Mouse (Mus musculus): ENCODE results near the gene Hist3h2a. TPM values are rescaled to one million over a fixed set of nuclear protein-coding genes. Genes with fewer than 3 reads are reported as not detected.

Gene Hist3h2a
- polyA plus RNA-seq, 1 experiment from 2014 or later, result 28.3 TPM

GRCm38 (mm10) chr11:58977607-58978026 lies 23.1 kb downstream of the Hist3h2a start:
- peaks cover 30% of the 10 kb centered on the region for H3K4me1 ChIP-seq (replicated peaks)
- no peaks in the 10 kb centered on the region for H3K27me3 ChIP-seq (replicated peaks)
- H3K4me2 ChIP-seq (replicated peaks), result peak overlapping the region; percentile 96
- H3K27ac ChIP-seq, result peak overlapping the region; percentile 54
- no peaks in the 10 kb centered on the region for H3K9me3 ChIP-seq
- peak overlapping the region; percentile 93 for H3K4me3 ChIP-seq (replicated peaks)
- H3K36me3 ChIP-seq, result peaks cover 8% of the 10 kb centered on the region
- WGBS, result 0% methylated on average over 21 of the region's 21 CpGs
- H3K9ac ChIP-seq, result peak overlapping the region; percentile 84
- peak; percentile 29 for ATAC-seq

DNA sequence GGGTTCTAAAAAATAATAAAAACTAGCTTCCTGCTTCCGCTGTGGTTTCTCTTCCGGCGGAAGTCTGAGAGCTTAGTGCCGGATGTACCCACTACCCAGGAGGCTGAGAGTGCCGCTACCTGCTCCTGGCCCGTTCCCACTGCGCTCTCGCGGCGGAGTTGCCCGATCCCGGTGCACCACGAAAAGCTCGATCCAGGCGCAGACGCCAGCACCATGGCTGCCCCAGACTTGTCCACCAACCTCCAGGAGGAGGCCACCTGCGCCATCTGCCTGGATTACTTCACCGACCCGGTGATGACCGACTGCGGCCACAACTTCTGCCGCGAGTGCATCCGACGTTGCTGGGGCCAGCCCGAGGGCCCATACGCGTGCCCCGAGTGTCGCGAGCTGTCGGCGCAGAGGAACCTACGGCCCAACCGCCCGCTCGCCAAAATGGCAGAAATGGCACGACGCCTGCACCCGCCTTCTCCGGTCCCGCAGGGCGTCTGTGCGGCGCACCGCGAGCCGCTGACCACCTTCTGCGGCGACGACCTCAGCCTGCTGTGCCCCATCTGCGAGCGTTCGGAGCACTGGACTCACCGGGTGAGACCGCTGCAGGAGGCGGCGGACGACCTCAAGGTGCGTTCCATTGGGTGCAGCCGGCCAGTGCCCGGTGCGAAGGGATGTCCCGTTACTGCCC lies 23.7 kb downstream of the Hist3h2a start, which contains the start of gene Trim11:
Gene Trim11, plus strand, starts transcription at position 67 of the 679 bp plus-strand sequence.
- peak; percentile 80 for ATAC-seq
- under 1% methylated on average over 64 of the region's 64 CpGs for WGBS
- Histone ChIP-seq H3K27ac (peak within 1 kb of the TSS; percentile 54), H3K36me3 (peaks cover 12% of the 10 kb centered on the region), H3K4me1 (replicated peaks) (peaks cover 30% of the 10 kb centered on the region), H3K27me3 (replicated peaks) (no peaks in the 10 kb centered on the region), H3K4me3 (replicated peaks) (peak within 1 kb of the TSS; percentile 93), H3K4me2 (replicated peaks) (peak within 1 kb of the TSS; percentile 96), H3K9ac (peak within 1 kb of the TSS; percentile 84), H3K9me3 (no peaks in the 10 kb centered on the region)

DNA sequence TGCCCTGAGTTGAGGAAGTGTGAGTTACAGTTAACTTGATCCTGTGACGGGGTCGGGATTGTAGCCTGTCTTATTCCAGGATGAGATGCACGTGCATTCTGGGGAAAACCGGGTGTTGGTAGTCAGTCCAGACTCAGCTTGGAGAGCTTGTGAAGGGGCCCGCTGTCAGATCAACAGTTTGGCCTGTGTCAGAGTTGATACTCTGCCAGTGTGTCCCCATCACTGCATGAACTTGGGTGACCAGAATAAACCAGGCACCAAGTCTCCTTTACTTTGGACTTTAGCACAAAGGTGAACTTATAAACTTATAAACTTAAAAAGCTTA lies 24.2 kb downstream of the Hist3h2a start:
- peaks cover 12% of the 10 kb centered on the region for H3K36me3 ChIP-seq
- peak overlapping the region; percentile 84 for H3K9ac ChIP-seq
- no peak for ATAC-seq
- peak overlapping the region; percentile 96 for H3K4me2 ChIP-seq (replicated peaks)
- H3K27ac ChIP-seq, result 0 out of 2 replicates have a peak overlapping the region, but pooled peaks have one; percentile 54
- 3% methylated on average over 5 of the region's 5 CpGs for WGBS
- H3K4me3 ChIP-seq (replicated peaks), result peak overlapping the region; percentile 93
- no peaks in the 10 kb centered on the region for H3K9me3 ChIP-seq
- H3K4me1 ChIP-seq (replicated peaks), result peaks cover 30% of the 10 kb centered on the region
- H3K27me3 ChIP-seq (replicated peaks), result no peaks in the 10 kb centered on the region

GRCm38 (mm10) chr11:58979183-58979582 lies 24.7 kb downstream of the Hist3h2a start:
- peaks cover 12% of the 10 kb centered on the region for H3K36me3 ChIP-seq
- peak overlapping the region; percentile 84 for H3K9ac ChIP-seq
- peak overlapping the region; percentile 96 for H3K4me2 ChIP-seq (replicated peaks)
- no peak for ATAC-seq
- peak overlapping the region; percentile 93 for H3K4me3 ChIP-seq (replicated peaks)
- H3K9me3 ChIP-seq, result no peaks in the 10 kb centered on the region
- 58% methylated on average over 3 of the region's 3 CpGs for WGBS
- no peak overlapping the region for H3K27ac ChIP-seq
- peaks cover 30% of the 10 kb centered on the region for H3K4me1 ChIP-seq (replicated peaks)
- no peaks in the 10 kb centered on the region for H3K27me3 ChIP-seq (replicated peaks)

- Histone ChIP-seq H3K27me3 (replicated peaks) (no peaks in the 10 kb centered on the region), H3K9me3 (no peaks in the 10 kb centered on the region), H3K4me1 (replicated peaks) (peaks cover 30% of the 10 kb centered on the region), H3K4me3 (replicated peaks) (peak overlapping the region; percentile 93), H3K4me2 (replicated peaks) (peak overlapping the region; percentile 96), H3K9ac (peak overlapping the region; percentile 84), H3K27ac (no peak overlapping the region), H3K36me3 (peaks cover 16% of the 10 kb centered on the region)
- 68% methylated on average over 7 of the region's 7 CpGs for WGBS
- no peak for ATAC-seq
Measured at GRCm38 (mm10) chr11:58979661-58980060, 25.2 kb downstream of the Hist3h2a start.

DNA sequence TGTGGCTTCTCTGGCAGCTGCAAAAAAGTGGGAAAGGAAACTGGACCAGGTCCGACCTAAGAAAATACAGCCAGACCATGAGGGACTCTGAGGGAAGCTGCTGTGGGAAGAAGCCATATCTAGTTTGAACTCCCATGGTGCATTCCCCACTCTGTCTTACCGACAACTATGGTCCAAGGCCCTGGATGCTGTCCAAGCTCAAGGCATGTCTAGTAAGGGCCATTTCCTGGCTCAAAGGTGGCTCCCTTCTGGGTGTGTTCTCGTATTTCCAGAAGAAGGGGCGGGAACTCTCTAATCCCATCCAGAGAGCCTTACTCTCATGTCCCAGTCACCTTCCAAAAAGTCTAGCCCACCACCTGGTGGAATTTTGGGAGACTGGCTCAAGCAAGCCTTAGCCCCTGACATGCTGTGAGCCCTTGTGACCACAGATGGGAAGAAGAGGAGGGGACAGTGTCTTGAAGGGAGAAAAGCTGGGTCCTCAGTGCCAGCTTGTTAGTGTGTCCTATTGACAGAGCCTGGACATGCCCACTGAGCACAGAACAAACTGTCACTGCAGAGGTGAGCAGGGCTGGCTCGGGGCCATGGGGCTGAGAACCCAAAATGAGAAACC lies 26.0 kb downstream of the Hist3h2a start:
- no peak for ATAC-seq
- 65% methylated on average over 5 of the region's 5 CpGs for WGBS
- H3K27ac ChIP-seq, result no peak overlapping the region
- H3K4me3 ChIP-seq (replicated peaks), result no peak overlapping the region
- peaks cover 16% of the 10 kb centered on the region for H3K36me3 ChIP-seq
- no peaks in the 10 kb centered on the region for H3K27me3 ChIP-seq (replicated peaks)
- H3K4me2 ChIP-seq (replicated peaks), result peak overlapping the region; percentile 96
- H3K9me3 ChIP-seq, result no peaks in the 10 kb centered on the region
- peak overlapping the region; percentile 28; the same call in 1 of the 2 replicates for H3K9ac ChIP-seq
- H3K4me1 ChIP-seq (replicated peaks), result peaks cover 30% of the 10 kb centered on the region

GRCm38 (mm10) chr11:58981541-58982447 lies 27.3 kb downstream of the Hist3h2a start:
- no peak overlapping the region; the same call in 1 of the 2 replicates for H3K9ac ChIP-seq
- H3K36me3 ChIP-seq, result peaks cover 23% of the 10 kb centered on the region

DNA sequence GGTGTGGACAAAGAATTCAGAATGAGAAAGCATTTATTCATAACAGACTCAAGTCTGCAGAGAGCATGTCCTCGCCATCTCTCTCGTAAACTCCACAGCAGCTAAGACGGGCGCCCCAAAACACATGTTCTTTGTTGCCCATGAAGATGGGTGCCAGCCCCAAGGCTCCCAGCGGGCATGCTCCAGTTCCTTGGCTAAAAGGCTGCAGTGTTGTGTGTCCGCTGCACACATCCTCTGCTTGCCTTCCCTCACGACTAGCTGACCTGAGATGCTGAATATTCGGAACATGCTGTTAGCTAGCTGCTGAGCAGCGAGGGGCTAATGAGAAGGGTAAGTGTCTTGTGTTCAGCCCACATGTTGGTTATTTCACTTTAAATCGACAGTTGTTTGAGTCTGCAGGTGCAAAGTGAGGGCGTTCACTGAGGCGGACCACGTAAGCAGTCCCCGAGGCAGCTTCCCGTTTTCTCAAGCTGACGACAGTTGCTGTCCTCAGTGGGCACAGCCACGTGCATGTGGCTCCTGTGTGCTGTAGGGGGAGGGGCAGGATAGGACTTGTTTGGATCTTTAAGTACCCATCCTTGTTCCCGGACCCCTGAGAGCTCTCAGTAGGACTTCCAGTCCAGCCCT lies 28.1 kb downstream of the Hist3h2a start:
- H3K4me1 ChIP-seq (replicated peaks), result peaks cover 27% of the 10 kb centered on the region
- peaks cover 28% of the 10 kb centered on the region for H3K36me3 ChIP-seq
- no peak for ATAC-seq
- no peak overlapping the region for H3K27ac ChIP-seq
- H3K9me3 ChIP-seq, result no peaks in the 10 kb centered on the region
- 88% methylated on average over 18 of the region's 18 CpGs for WGBS
- H3K4me2 ChIP-seq (replicated peaks), result no peak overlapping the region
- no peak overlapping the region for H3K9ac ChIP-seq
- H3K4me3 ChIP-seq (replicated peaks), result no peak overlapping the region
- no peaks in the 10 kb centered on the region for H3K27me3 ChIP-seq (replicated peaks)

More at GRCm38 (mm10) chr11:58981541-58982447, 27.3 kb downstream of the Hist3h2a start:
- H3K4me1 ChIP-seq (replicated peaks), result peaks cover 30% of the 10 kb centered on the region
- H3K4me2 ChIP-seq (replicated peaks), result no peak overlapping the region
- H3K9me3 ChIP-seq, result no peaks in the 10 kb centered on the region
- ATAC-seq, result no peak
- H3K27ac ChIP-seq, result no peak overlapping the region
- WGBS, result 47% methylated on average over 14 of the region's 14 CpGs
- H3K27me3 ChIP-seq (replicated peaks), result no peaks in the 10 kb centered on the region
- no peak overlapping the region for H3K4me3 ChIP-seq (replicated peaks)

GRCm38 (mm10) chr11:58983691-58984341 lies 29.3 kb downstream of the Hist3h2a start:
- Histone ChIP-seq H3K9me3 (no peaks in the 10 kb centered on the region), H3K27me3 (replicated peaks) (no peaks in the 10 kb centered on the region), H3K36me3 (peaks cover 34% of the 10 kb centered on the region), H3K27ac (no peak overlapping the region), H3K4me2 (replicated peaks) (no peak overlapping the region), H3K4me1 (replicated peaks) (peaks cover 27% of the 10 kb centered on the region), H3K9ac (no peak overlapping the region), H3K4me3 (replicated peaks) (no peak overlapping the region)
- ATAC-seq, result no peak
- WGBS, result 85% methylated on average over 6 of the region's 6 CpGs

DNA sequence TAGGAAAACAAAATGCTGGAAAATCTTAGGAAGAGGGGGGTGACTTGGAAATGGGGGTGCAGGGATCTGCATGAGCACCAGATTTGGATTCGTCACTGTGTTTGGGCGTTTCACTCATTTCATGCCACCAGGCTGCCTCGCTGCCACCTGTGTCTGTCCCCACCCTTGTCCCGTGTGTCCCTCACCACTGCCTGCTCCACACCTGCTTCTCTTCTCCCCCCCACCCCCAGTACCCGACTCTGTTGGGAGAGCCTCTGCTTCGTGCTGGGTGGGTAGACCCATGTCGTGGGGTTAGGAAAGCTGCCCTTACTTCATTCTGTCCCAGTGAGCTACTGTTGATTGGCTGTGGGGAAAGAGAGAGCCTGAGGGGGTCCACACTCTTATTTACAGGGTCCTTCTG lies 30.2 kb downstream of the Hist3h2a start:
- Histone ChIP-seq H3K27ac (no peak overlapping the region), H3K4me3 (replicated peaks) (no peak overlapping the region), H3K9ac (no peak overlapping the region), H3K36me3 (peaks cover 39% of the 10 kb centered on the region), H3K9me3 (no peaks in the 10 kb centered on the region), H3K27me3 (replicated peaks) (no peaks in the 10 kb centered on the region), H3K4me2 (replicated peaks) (no peak overlapping the region), H3K4me1 (replicated peaks) (peaks cover 18% of the 10 kb centered on the region)
- ATAC-seq, result no peak
- WGBS, result 91% methylated on average over 7 of the region's 7 CpGs

- H3K27ac ChIP-seq, result no peak overlapping the region
- H3K36me3 ChIP-seq, result peaks cover 39% of the 10 kb centered on the region
- no peak overlapping the region for H3K9ac ChIP-seq
- 0 out of 2 replicates have a peak, but pooled peaks have one; percentile 10 for ATAC-seq
- 83% methylated on average over 3 of the region's 3 CpGs for WGBS
- H3K27me3 ChIP-seq (replicated peaks), result no peaks in the 10 kb centered on the region
- no peak overlapping the region for H3K4me3 ChIP-seq (replicated peaks)
- no peak overlapping the region for H3K4me2 ChIP-seq (replicated peaks)
- H3K9me3 ChIP-seq, result no peaks in the 10 kb centered on the region
- peaks cover 12% of the 10 kb centered on the region for H3K4me1 ChIP-seq (replicated peaks)
Measured at GRCm38 (mm10) chr11:58985299-58985917, 30.9 kb downstream of the Hist3h2a start.
